Mouse (Mus musculus): ENCODE data around the gene Adk. TPM values are rescaled to one million over a fixed set of nuclear protein-coding genes. Genes with fewer than 3 reads are reported as not detected.

Gene Adk
- polyA plus RNA-seq, 1 experiment: 7.7 TPM

- Histone ChIP-seq H3K4me1 (ENCODE audit: control insufficient read depth, insufficient read depth, insufficient read length) (no peaks in the 10 kb centered on the region), H3K36me3 (ENCODE audit: control insufficient read depth, insufficient read depth, low read length) (peaks cover 1% of the 10 kb centered on the region), H3K27me3 (ENCODE audit: control insufficient read depth, insufficient read depth, low read length) (no peaks in the 10 kb centered on the region), H3K27ac (ENCODE audit: insufficient read depth, low read length) (no peak overlapping the region), H3K4me3 (ENCODE audit: extremely low read depth, insufficient read depth, insufficient read length) (no peak overlapping the region)
- DNase-seq (ENCODE audit: low read depth in 1 of 2, low spot score in 2 of 2): no peak
- TF ChIP-seq CTCF (IDR thresholded peaks at IDR 0.05; ENCODE audit: extremely low read depth, insufficient read depth, insufficient read length, insufficient replicate concordance) (no peak), POLR2A (IDR thresholded peaks at IDR 0.05; ENCODE audit: low read depth, low read length) (no peak)
Observed at GRCm38 (mm10) chr14:21096279-21096678, 43.9 kb downstream of the Adk start.

GRCm38 (mm10) chr14:21096689-21097088, 44.3 kb downstream of the Adk start:
- DNase-seq (ENCODE audit: low read depth in 1 of 2, low spot score in 2 of 2): no peak
- H3K27ac ChIP-seq (ENCODE audit: insufficient read depth, low read length): no peak overlapping the region
- WGBS: 95% methylated on average over 4 of the region's 4 CpGs
- TF ChIP-seq CTCF (IDR thresholded peaks at IDR 0.05; ENCODE audit: extremely low read depth, insufficient read depth, insufficient read length, insufficient replicate concordance): no peak
- no peak for TF ChIP-seq POLR2A (IDR thresholded peaks at IDR 0.05; ENCODE audit: low read depth, low read length)
- H3K4me1 ChIP-seq (ENCODE audit: control insufficient read depth, insufficient read depth, insufficient read length): peaks cover 3% of the 10 kb centered on the region; the same call in 1 of the 2 replicates
- H3K36me3 ChIP-seq (ENCODE audit: control insufficient read depth, insufficient read depth, low read length): peaks cover 1% of the 10 kb centered on the region
- no peak overlapping the region for H3K4me3 ChIP-seq (ENCODE audit: extremely low read depth, insufficient read depth, insufficient read length)
- H3K27me3 ChIP-seq (ENCODE audit: control insufficient read depth, insufficient read depth, low read length): no peaks in the 10 kb centered on the region

- DNase-seq (ENCODE audit: low read depth in 1 of 2, low spot score in 2 of 2): no peak
- no peaks in the 10 kb centered on the region for H3K27me3 ChIP-seq (ENCODE audit: control insufficient read depth, insufficient read depth, low read length)
- TF ChIP-seq POLR2A (IDR thresholded peaks at IDR 0.05; ENCODE audit: low read depth, low read length) (no peak), CTCF (IDR thresholded peaks at IDR 0.05; ENCODE audit: extremely low read depth, insufficient read depth, insufficient read length, insufficient replicate concordance) (no peak)
- peaks cover 3% of the 10 kb centered on the region; the same call in 1 of the 2 replicates for H3K4me1 ChIP-seq (ENCODE audit: control insufficient read depth, insufficient read depth, insufficient read length)
- WGBS: 78% methylated on average over 7 of the region's 7 CpGs
- no peak overlapping the region for H3K4me3 ChIP-seq (ENCODE audit: extremely low read depth, insufficient read depth, insufficient read length)
- H3K36me3 ChIP-seq (ENCODE audit: control insufficient read depth, insufficient read depth, low read length): no peaks in the 10 kb centered on the region
- H3K27ac ChIP-seq (ENCODE audit: insufficient read depth, low read length): no peak overlapping the region
Observed at GRCm38 (mm10) chr14:21099371-21099770, 47.0 kb downstream of the Adk start.

GRCm38 (mm10) chr14:21100876-21101275, 48.5 kb downstream of the Adk start:
- H3K27me3 ChIP-seq (ENCODE audit: control insufficient read depth, insufficient read depth, low read length): no peaks in the 10 kb centered on the region
- H3K4me1 ChIP-seq (ENCODE audit: control insufficient read depth, insufficient read depth, insufficient read length): peaks cover 3% of the 10 kb centered on the region; the same call in 1 of the 2 replicates
- WGBS: 81% methylated on average over 2 of the region's 2 CpGs
- TF ChIP-seq CTCF (IDR thresholded peaks at IDR 0.05; ENCODE audit: extremely low read depth, insufficient read depth, insufficient read length, insufficient replicate concordance): no peak
- TF ChIP-seq POLR2A (IDR thresholded peaks at IDR 0.05; ENCODE audit: low read depth, low read length): no peak
- no peak for DNase-seq (ENCODE audit: low read depth in 1 of 2, low spot score in 2 of 2)
- H3K4me3 ChIP-seq (ENCODE audit: extremely low read depth, insufficient read depth, insufficient read length): no peak overlapping the region
- no peak overlapping the region for H3K27ac ChIP-seq (ENCODE audit: insufficient read depth, low read length)
- no peaks in the 10 kb centered on the region for H3K36me3 ChIP-seq (ENCODE audit: control insufficient read depth, insufficient read depth, low read length)

- 24% methylated on average over 7 of the region's 7 CpGs for WGBS
- no peaks in the 10 kb centered on the region; the same call in 1 of the 2 replicates for H3K36me3 ChIP-seq (ENCODE audit: control insufficient read depth, insufficient read depth, low read length)
- H3K4me3 ChIP-seq (ENCODE audit: extremely low read depth, insufficient read depth, insufficient read length): no peak overlapping the region
- DNase-seq (ENCODE audit: low read depth in 1 of 2, low spot score in 2 of 2): no peak
- TF ChIP-seq POLR2A (IDR thresholded peaks at IDR 0.05; ENCODE audit: low read depth, low read length) (no peak), CTCF (IDR thresholded peaks at IDR 0.05; ENCODE audit: extremely low read depth, insufficient read depth, insufficient read length, insufficient replicate concordance) (no peak)
- no peaks in the 10 kb centered on the region for H3K27me3 ChIP-seq (ENCODE audit: control insufficient read depth, insufficient read depth, low read length)
- peaks cover 3% of the 10 kb centered on the region; the same call in 1 of the 2 replicates for H3K4me1 ChIP-seq (ENCODE audit: control insufficient read depth, insufficient read depth, insufficient read length)
- H3K27ac ChIP-seq (ENCODE audit: insufficient read depth, low read length): peak overlapping the region; percentile 52
Observed at GRCm38 (mm10) chr14:21101562-21101961, 49.2 kb downstream of the Adk start.

GRCm38 (mm10) chr14:21102666-21103203, 50.4 kb downstream of the Adk start:
- whole genome bisulfite sequencing: 84% methylated on average over 4 of the region's 4 CpGs
- no peaks in the 10 kb centered on the region for H3K27me3 ChIP-seq (ENCODE audit: control insufficient read depth, insufficient read depth, low read length)
- H3K27ac ChIP-seq (ENCODE audit: insufficient read depth, low read length): no peak overlapping the region
- DNase-seq (ENCODE audit: low read depth in 1 of 2, low spot score in 2 of 2): no peak
- H3K4me3 ChIP-seq (ENCODE audit: extremely low read depth, insufficient read depth, insufficient read length): no peak overlapping the region
- H3K4me1 ChIP-seq (ENCODE audit: control insufficient read depth, insufficient read depth, insufficient read length): peaks cover 3% of the 10 kb centered on the region; the same call in 1 of the 2 replicates
- no peak for TF ChIP-seq POLR2A (IDR thresholded peaks at IDR 0.05; ENCODE audit: low read depth, low read length)
- no peak for TF ChIP-seq CTCF (IDR thresholded peaks at IDR 0.05; ENCODE audit: extremely low read depth, insufficient read depth, insufficient read length, insufficient replicate concordance)
- H3K36me3 ChIP-seq (ENCODE audit: control insufficient read depth, insufficient read depth, low read length): no peaks in the 10 kb centered on the region; the same call in 1 of the 2 replicates

GRCm38 (mm10) chr14:21105049-21105448, 52.7 kb downstream of the Adk start:
- Histone ChIP-seq H3K27me3 (ENCODE audit: control insufficient read depth, insufficient read depth, low read length) (no peaks in the 10 kb centered on the region), H3K4me3 (ENCODE audit: extremely low read depth, insufficient read depth, insufficient read length) (no peak overlapping the region), H3K27ac (ENCODE audit: insufficient read depth, low read length) (no peak overlapping the region), H3K4me1 (ENCODE audit: control insufficient read depth, insufficient read depth, insufficient read length) (peaks cover 3% of the 10 kb centered on the region; the same call in 1 of the 2 replicates), H3K36me3 (ENCODE audit: control insufficient read depth, insufficient read depth, low read length) (no peaks in the 10 kb centered on the region; the same call in 1 of the 2 replicates)
- DNase-seq (ENCODE audit: low read depth in 1 of 2, low spot score in 2 of 2): no peak
- TF ChIP-seq CTCF (IDR thresholded peaks at IDR 0.05; ENCODE audit: extremely low read depth, insufficient read depth, insufficient read length, insufficient replicate concordance) (no peak), POLR2A (IDR thresholded peaks at IDR 0.05; ENCODE audit: low read depth, low read length) (no peak)

Data from spleen, adult 2 months (tissue).